Mouse (Mus musculus): ENCODE measurements around the gene S100b.

DNA sequence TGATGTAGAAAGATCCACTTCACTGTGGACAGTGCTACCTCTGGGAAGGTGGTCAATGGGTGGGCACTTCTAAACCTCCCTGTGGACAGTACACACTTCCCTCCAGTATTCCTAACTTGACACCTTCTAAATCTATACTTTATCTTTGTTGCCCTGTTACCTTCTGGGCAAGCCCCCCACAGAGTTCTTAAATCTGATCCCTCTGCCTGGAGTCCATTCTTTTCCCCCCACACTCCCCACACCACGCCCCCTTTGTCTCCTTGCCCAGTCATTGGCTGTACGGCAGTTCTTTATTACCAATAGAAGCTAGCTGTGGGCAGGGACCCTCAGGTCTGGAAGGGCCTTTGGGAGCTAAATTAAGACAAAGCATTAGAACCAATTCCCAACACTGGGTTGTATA, 8.5 kb upstream of the S100b start:
- no peak for TF ChIP-seq CTCF (conservative IDR thresholded peaks at IDR 0.05; ENCODE audit: insufficient read depth, insufficient read length, low read depth, low read length)
- no peak for TF ChIP-seq POLR2A (IDR thresholded peaks at IDR 0.05; ENCODE audit: low read depth, low read length)

Data from kidney, adult 2 months (tissue).